Mouse (Mus musculus) inflammation-experienced regulatory T-cells, adult 16 weeks (primary cell): ENCODE data around the gene Slc22a14. TPM values are rescaled to one million over a fixed set of nuclear protein-coding genes. Genes with fewer than 3 reads are reported as not detected.

Source experiments
- polyA plus RNA-seq: library from polyadenylated mRNA; unstranded; fragments of 100-300 nt; shearing (Covaris generic); gene quantifications from one replicate; pipeline ENCODE4 v1.2.1, GENCODE M21; 2017

Slc22a14 gene
- not detected for polyA plus RNA-seq

GRCm38 (mm10) chr9:119365284-119365683 is at the start of gene Slc22a14:
Gene Slc22a14, minus strand, starts transcription at chr9:119365553.

GRCm38 (mm10) chr9:119401801-119402214 is 36.5 kb upstream of the Slc22a14 start, which contains the start of gene Acvr2b:
Gene Acvr2b, plus strand, starts transcription at chr9:119402118.

DNA sequence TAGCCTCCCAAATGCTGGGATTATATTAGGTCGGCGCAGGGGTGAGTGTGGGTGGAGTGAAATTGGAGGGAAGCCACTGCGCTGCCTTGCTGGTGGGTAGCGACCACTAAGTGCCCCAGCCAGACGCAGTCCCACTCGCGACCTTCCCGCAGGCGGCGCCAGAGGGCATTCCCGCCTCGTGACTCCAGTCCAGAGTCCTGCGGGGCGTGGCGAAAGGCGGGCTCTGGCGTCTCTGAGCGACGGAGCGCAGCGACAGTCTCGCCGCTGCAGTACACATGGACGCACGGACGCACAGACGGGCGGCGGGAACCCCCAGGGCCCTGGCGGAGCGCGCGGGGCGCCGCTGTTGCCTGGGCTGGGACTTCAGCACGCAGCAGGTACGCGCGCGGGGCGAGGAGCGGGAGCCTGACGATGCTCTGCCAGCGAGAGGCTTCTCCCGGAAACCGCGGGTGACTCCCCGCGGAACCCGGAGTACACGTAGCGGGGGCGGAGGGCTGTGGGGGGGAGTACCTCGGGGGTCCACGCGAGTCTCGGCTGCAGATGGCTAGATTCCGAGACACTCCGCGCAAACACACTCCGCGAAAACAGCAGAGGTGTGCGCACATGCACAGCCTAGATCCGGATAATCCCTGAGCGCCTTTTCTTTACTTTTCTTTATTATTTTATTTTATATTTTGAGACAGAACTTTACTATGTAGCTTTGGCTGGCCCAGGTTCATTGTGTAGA is 7.9 kb downstream of the Slc22a14 start, which contains the start of gene Xylb:
Gene Xylb, plus strand, starts transcription at position 51 of the 727 bp plus-strand sequence.

DNA sequence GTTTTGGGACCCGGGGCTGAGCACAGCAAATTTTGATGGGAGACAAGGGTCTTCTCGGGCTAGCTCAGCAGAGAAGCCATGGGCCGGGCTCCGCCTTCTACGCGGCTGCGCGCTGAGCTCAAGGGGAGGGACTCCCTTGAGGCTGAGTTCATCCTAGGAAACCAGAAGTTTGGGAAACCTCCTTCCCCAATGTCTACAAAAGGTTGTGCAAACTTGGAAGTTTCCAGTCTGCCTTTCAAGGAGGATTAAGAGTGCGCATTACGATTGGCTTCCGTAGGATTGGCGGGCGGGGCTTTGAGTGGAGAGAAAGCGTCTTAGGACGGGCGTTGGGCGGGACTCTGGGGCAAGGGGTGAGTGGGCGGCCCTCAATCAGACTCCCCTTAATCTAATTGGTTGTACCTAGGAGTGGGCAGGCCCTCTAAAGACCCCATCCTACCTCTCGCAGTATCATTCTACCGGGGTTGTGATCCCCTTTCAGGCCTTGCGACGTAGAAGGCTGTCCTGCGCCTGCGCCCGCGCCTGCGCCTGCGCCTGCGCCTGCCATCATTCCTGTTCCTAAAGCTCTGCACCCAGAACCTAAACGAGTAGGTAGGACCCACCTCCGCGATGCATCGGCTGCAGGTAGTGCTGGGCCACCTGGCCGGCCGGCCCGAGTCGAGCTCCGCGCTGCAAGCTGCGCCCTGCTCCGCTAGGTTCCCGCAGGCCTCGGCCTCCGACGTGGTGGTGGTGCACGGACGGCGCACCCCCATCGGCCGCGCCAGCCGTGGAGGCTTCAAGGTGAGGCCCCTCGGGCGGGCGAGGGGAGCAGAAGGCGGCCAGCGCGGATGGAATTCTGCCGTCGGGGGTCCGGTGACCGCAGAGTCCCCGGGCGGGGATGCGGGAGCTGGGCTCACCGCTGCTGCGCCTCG is 24.2 kb downstream of the Slc22a14 start, which contains the start of gene Myd88:
Gene Myd88, minus strand, starts transcription at position 503 of the 908 bp plus-strand sequence.

GRCm38 (mm10) chr9:119339558-119340211 is 25.7 kb downstream of the Slc22a14 start, which contains the start of gene Acaa1a:
Gene Acaa1a, plus strand, starts transcription at chr9:119339676.

DNA sequence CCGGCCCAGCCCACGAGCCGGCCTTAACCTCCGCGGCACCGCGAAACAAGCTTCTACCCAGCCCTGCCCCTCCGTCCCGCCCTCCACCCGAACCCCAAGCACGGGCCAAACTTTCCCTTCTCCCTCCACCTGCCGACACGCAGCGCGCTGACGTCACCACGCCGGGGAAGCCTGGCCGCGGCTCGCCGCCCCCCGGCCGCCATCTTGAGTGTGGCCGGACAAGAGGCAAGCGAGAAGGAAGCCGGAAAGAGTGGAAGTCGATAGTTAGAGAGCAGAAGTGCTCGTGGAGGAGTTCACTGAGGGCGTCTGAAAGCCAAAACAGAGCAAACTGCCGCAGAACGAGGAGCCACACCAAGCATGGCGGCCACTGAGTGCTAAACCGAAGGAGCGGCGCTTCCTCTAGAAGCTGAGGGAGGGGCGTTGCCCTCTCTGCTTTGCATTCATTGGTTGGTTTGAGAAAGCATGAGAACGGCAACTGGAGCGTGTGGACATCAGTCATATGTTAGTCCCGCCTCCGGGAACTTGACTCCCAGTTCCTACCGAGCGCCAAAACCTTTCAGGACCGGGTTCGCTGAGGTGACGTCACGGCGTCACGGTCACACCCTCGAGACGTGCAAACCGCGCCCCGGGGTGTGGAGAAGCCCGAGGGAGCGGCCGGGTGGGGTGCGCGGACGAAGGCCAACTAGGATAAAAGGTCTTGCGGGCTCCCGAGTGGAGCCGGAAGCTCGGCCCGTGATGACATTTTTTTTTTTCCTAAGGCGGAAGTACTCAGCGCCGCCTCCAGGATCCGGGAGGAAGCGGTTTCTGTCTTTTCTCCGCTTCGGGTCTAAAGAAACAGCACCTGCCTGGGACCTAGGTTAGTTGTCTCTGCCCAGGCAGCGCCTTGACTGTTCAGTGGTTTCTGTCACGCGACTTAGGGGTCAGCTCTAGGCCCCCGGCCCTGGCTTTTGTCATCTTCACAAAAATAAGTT is 42.8 kb downstream of the Slc22a14 start, which contains the start of gene Oxsr1:
Gene Oxsr1, minus strand, starts transcription at position 139 of the 971 bp plus-strand sequence.

DNA sequence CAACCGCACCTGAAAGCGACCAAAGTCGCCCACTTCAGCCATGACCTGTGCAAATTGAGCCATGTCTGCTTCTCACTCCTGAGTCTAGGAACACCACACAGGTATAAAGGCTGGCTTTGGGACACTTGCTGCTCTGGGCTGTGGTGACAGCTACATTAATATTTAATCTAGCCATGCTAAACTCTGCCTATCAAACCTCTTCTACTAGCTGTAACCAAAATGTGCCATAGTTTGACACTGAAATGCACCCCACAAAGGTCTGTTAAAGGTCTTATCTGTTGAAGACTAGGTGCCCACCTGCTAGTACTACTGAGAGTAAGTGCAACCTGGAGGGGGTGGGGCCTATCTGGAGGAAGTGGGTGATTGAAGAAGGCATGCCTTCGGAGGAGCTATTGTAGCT is 156.4 kb downstream of the Slc22a14 start, which contains the start of gene Slc22a13:
Gene Slc22a13, minus strand, starts transcription at position 101 of the 400 bp plus-strand sequence.

GRCm38 (mm10) chr9:119158861-119159260 is 206.5 kb downstream of the Slc22a14 start, which contains the start of gene Gm47289:
Gene Gm47289, plus strand, starts transcription at chr9:119159161.

GRCm38 (mm10) chr9:119156278-119157201 is 208.8 kb downstream of the Slc22a14 start, which contains the start of gene Acaa1b:
Gene Acaa1b, minus strand, starts transcription at chr9:119157093.

Other genes with a start within 250 kb of the Slc22a14 start
- not detected for gene Acaa1b, start 208.5 kb downstream of the Slc22a14 start, polyA plus RNA-seq
- gene Gm47289, start 206.4 kb downstream of the Slc22a14 start, polyA plus RNA-seq = not detected
- not detected for gene Slc22a13, start 156.5 kb downstream of the Slc22a14 start, polyA plus RNA-seq
- 5.5 TPM for gene Oxsr1, start 43.1 kb downstream of the Slc22a14 start, polyA plus RNA-seq
- 72.2 TPM for gene Acaa1a, start 25.9 kb downstream of the Slc22a14 start, polyA plus RNA-seq
- gene Myd88, start 24.1 kb downstream of the Slc22a14 start, polyA plus RNA-seq = 103 TPM
- 0.62 TPM for gene Xylb, start 8.2 kb downstream of the Slc22a14 start, polyA plus RNA-seq
- gene Acvr2b, start 36.6 kb upstream of the Slc22a14 start, polyA plus RNA-seq = not detected
- gene Exog, start 79.4 kb upstream of the Slc22a14 start, polyA plus RNA-seq = 19.3 TPM
- 0.12 TPM for gene Scn5a, start 213.5 kb upstream of the Slc22a14 start, polyA plus RNA-seq